Mouse (Mus musculus): Measurements from ENCODE around the gene Nell2. TPM values are rescaled to one million over a fixed set of nuclear protein-coding genes. Genes with fewer than 3 reads are reported as not detected.

The Nell2 gene
- polyA plus RNA-seq, 1 experiment, result 0.46 TPM

DNA sequence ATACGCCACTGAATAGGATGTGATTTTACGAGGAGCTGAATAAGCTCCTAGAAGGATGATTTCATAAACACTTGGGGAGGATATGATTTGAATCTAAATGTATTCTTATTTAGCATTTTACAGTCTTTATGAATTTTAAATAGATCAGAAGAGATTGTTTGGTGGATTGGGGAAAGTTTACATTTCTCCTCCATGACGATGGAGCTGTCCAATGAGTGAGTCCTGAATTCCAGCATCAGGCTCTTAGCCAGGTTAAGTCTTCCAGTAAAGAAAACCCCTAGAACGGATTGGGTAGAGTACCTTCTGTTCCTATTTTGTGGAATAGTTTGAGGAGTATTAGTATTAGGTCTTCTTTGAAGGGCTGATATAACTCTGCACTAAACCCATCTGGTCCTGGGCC lies 317.8 kb downstream of the Nell2 start:
- H3K36me3 ChIP-seq (ENCODE audit: control insufficient read depth, insufficient read depth, low read length), result no peaks in the 10 kb centered on the region
- H3K27me3 ChIP-seq (ENCODE audit: control insufficient read depth, insufficient read depth, low read length), result no peaks in the 10 kb centered on the region
- no peaks in the 10 kb centered on the region for H3K4me1 ChIP-seq (ENCODE audit: control insufficient read depth, insufficient read depth, insufficient read length, low read length)
- no peak overlapping the region for H3K27ac ChIP-seq (ENCODE audit: insufficient read depth, low read depth, low read length)
- H3K4me3 ChIP-seq (ENCODE audit: low read depth, low read length), result no peak overlapping the region
- TF ChIP-seq CTCF (IDR thresholded peaks at IDR 0.05; ENCODE audit: extremely low read depth, insufficient read length, insufficient replicate concordance, low read depth, low read length) (no peak), POLR2A (IDR thresholded peaks at IDR 0.05; ENCODE audit: low read depth, low read length) (no peak)
- 77% methylated on average over 4 of the region's 4 CpGs for WGBS

DNA sequence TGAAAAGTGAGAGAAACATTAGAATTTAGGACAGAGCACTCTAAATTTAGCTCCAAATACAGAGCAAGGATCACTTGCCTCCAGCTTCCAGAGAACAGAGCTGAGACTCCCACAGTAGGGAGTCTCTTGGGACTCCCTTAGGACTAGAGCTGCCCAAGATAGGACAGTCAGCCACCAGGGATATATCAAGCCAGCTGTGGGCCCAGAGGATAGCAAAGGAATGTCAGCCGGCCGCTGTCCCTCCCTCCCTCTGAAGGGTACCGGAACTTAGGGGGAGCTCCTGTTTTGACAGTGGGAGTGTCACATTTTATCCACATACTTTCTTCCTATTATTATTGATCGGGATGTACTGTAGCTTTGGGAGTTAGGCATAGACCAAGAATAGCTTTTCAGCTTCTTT lies 319.2 kb downstream of the Nell2 start:
- WGBS, result 63% methylated on average over 4 of the region's 4 CpGs
- TF ChIP-seq CTCF (IDR thresholded peaks at IDR 0.05; ENCODE audit: extremely low read depth, insufficient read length, insufficient replicate concordance, low read depth, low read length) (no peak), POLR2A (IDR thresholded peaks at IDR 0.05; ENCODE audit: low read depth, low read length) (no peak)
- H3K4me3 ChIP-seq (ENCODE audit: low read depth, low read length), result no peak overlapping the region
- no peak overlapping the region for H3K27ac ChIP-seq (ENCODE audit: insufficient read depth, low read depth, low read length)
- no peaks in the 10 kb centered on the region for H3K27me3 ChIP-seq (ENCODE audit: control insufficient read depth, insufficient read depth, low read length)
- H3K4me1 ChIP-seq (ENCODE audit: control insufficient read depth, insufficient read depth, insufficient read length, low read length), result no peaks in the 10 kb centered on the region
- no peaks in the 10 kb centered on the region for H3K36me3 ChIP-seq (ENCODE audit: control insufficient read depth, insufficient read depth, low read length)

DNA sequence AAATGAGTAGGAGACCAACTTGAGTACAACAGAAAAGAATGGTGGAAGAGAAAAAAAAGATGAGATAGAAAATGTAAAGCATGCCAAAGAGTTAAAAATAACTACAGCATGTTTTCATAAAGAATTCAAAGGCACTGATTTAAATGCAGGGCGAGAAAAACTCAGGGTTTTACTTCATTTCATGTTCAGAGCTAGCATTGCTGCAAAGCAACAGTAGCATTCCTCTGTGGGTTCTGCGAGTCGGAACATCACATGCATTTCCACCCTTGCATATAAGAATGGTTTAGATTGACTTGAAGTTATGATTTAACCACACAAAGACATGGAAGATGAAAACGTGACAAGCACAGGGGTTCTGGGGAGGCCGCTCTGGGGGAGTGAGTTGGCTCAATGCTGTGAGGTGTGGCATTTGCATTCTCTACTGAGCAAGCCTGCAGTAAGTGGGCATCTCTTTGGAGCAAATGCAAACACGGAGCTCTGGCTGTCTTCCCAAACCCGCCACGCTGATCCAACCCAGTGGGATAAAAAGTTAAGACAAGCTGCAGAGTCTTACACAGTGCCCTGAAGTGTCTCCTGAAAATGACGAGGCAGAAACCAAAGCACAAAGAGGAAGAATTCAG lies 334.6 kb downstream of the Nell2 start:
- H3K36me3 ChIP-seq (ENCODE audit: control insufficient read depth, insufficient read depth, low read length), result no peaks in the 10 kb centered on the region
- no peaks in the 10 kb centered on the region for H3K27me3 ChIP-seq (ENCODE audit: control insufficient read depth, insufficient read depth, low read length)
- H3K4me1 ChIP-seq (ENCODE audit: control insufficient read depth, insufficient read depth, insufficient read length, low read length), result no peaks in the 10 kb centered on the region
- TF ChIP-seq CTCF (IDR thresholded peaks at IDR 0.05; ENCODE audit: extremely low read depth, insufficient read length, insufficient replicate concordance, low read depth, low read length) (no peak), POLR2A (IDR thresholded peaks at IDR 0.05; ENCODE audit: low read depth, low read length) (no peak)
- no peak overlapping the region for H3K27ac ChIP-seq (ENCODE audit: insufficient read depth, low read depth, low read length)
- 57% methylated on average over 9 of the region's 9 CpGs for whole genome bisulfite sequencing
- H3K4me3 ChIP-seq (ENCODE audit: low read depth, low read length), result no peak overlapping the region

DNA sequence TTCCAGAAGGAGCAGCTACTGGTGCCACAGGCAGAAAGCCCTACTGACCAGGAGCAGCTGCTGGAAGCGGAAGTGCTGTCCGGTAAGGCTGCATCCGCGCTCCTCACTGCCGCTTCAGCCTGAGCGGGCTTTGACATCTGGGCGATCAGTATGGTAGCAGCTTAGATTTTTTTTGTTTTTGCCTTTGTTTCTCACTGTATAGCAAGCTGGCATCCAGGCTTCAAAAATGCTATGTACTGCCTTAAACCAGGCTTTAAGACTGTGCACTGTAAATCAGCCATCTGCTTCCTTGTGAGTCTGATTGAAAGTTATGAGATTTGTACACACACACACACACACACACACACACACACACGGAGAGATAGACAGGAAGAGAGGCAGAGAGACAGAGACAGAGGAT lies 335.4 kb downstream of the Nell2 start:
- Histone ChIP-seq H3K27me3 (ENCODE audit: control insufficient read depth, insufficient read depth, low read length) (no peaks in the 10 kb centered on the region), H3K4me3 (ENCODE audit: low read depth, low read length) (no peak overlapping the region), H3K36me3 (ENCODE audit: control insufficient read depth, insufficient read depth, low read length) (no peaks in the 10 kb centered on the region), H3K27ac (ENCODE audit: insufficient read depth, low read depth, low read length) (no peak overlapping the region), H3K4me1 (ENCODE audit: control insufficient read depth, insufficient read depth, insufficient read length, low read length) (no peaks in the 10 kb centered on the region)
- WGBS, result 84% methylated on average over 8 of the region's 8 CpGs
- TF ChIP-seq POLR2A (IDR thresholded peaks at IDR 0.05; ENCODE audit: low read depth, low read length) (no peak), CTCF (IDR thresholded peaks at IDR 0.05; ENCODE audit: extremely low read depth, insufficient read length, insufficient replicate concordance, low read depth, low read length) (no peak)

DNA sequence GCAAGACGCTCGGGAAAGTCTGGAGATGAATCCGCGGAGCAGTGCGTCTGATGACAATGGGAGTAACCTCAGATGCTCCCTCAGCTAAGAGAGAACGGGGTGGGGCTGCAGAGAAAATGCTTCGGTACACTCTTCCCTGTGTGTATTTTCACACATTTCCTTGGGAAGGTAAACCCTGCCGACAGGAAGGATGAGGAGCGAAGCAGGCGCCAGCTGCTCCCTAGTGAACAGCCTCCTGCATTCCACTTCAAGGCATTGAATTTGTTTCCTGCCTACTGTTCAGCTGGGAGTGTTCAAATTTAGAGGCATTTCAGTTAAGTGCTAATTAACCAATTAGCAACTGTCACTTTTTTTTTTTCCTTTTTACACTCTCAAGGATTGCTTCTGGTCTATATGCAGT lies 342.1 kb downstream of the Nell2 start:
- 28% methylated on average over 10 of the region's 10 CpGs for WGBS
- Histone ChIP-seq H3K27me3 (ENCODE audit: control insufficient read depth, insufficient read depth, low read length) (no peaks in the 10 kb centered on the region), H3K27ac (ENCODE audit: insufficient read depth, low read depth, low read length) (no peak overlapping the region), H3K4me1 (ENCODE audit: control insufficient read depth, insufficient read depth, insufficient read length, low read length) (no peaks in the 10 kb centered on the region), H3K4me3 (ENCODE audit: low read depth, low read length) (no peak overlapping the region), H3K36me3 (ENCODE audit: control insufficient read depth, insufficient read depth, low read length) (no peaks in the 10 kb centered on the region)
- TF ChIP-seq CTCF (IDR thresholded peaks at IDR 0.05; ENCODE audit: extremely low read depth, insufficient read length, insufficient replicate concordance, low read depth, low read length) (no peak), POLR2A (IDR thresholded peaks at IDR 0.05; ENCODE audit: low read depth, low read length) (no peak)

DNA sequence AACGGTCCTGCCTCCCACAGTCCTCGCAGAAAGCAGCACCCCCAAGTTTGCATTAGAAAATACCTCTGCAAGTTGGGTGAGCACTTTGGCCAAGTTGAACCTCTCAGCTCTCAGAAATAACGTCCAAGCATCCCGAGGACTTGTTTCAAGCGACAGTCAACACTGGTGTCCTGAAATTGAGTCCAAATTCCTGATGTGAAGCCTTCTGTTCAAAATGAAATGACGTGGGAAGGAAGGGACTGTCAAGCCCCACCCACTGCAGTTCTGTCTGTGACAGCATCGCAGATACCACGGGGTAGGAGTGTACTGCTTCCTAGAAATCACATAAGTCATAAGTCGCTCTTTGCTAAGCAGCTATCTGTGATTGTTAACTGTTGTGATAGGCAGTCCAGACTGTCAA lies 342.9 kb downstream of the Nell2 start:
- no peak overlapping the region for H3K4me3 ChIP-seq (ENCODE audit: low read depth, low read length)
- TF ChIP-seq POLR2A (IDR thresholded peaks at IDR 0.05; ENCODE audit: low read depth, low read length) (no peak), CTCF (IDR thresholded peaks at IDR 0.05; ENCODE audit: extremely low read depth, insufficient read length, insufficient replicate concordance, low read depth, low read length) (no peak)
- no peaks in the 10 kb centered on the region for H3K36me3 ChIP-seq (ENCODE audit: control insufficient read depth, insufficient read depth, low read length)
- 27% methylated on average over 9 of the region's 9 CpGs for WGBS
- H3K27me3 ChIP-seq (ENCODE audit: control insufficient read depth, insufficient read depth, low read length), result no peaks in the 10 kb centered on the region
- H3K4me1 ChIP-seq (ENCODE audit: control insufficient read depth, insufficient read depth, insufficient read length, low read length), result no peaks in the 10 kb centered on the region
- H3K27ac ChIP-seq (ENCODE audit: insufficient read depth, low read depth, low read length), result no peak overlapping the region

DNA sequence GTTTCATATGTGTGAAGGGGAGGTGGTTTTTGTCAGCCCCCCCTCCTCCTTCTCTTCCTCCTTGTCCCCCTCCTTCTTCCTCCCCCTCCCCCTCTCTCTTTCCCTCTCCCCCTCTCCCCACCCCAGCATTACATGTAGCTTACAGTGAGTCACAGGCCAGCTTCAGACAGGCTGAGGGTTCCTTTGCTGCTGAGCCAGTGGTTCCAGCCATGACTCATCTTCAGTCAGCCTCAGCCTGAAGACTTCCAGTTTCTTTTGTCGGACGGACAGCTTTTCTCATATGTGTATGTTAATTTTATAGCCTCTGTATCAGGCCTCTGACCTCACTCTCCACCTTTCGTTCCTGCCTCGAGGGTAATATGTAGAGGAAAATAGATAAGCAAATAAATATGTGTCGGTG lies 344.9 kb downstream of the Nell2 start:
- Histone ChIP-seq H3K27me3 (ENCODE audit: control insufficient read depth, insufficient read depth, low read length) (no peaks in the 10 kb centered on the region), H3K36me3 (ENCODE audit: control insufficient read depth, insufficient read depth, low read length) (no peaks in the 10 kb centered on the region), H3K4me3 (ENCODE audit: low read depth, low read length) (no peak overlapping the region), H3K4me1 (ENCODE audit: control insufficient read depth, insufficient read depth, insufficient read length, low read length) (no peaks in the 10 kb centered on the region), H3K27ac (ENCODE audit: insufficient read depth, low read depth, low read length) (no peak overlapping the region)
- 26% methylated on average over 5 of the region's 5 CpGs for WGBS
- no peak for TF ChIP-seq POLR2A (IDR thresholded peaks at IDR 0.05; ENCODE audit: low read depth, low read length)
- no peak for TF ChIP-seq CTCF (IDR thresholded peaks at IDR 0.05; ENCODE audit: extremely low read depth, insufficient read length, insufficient replicate concordance, low read depth, low read length)

All from small intestine, adult 2 months (tissue).